Mouse (Mus musculus) midbrain, embryonic 15.5 days (tissue): ENCODE data around the gene Txlna. TPM values are rescaled to one million over a fixed set of nuclear protein-coding genes. Genes with fewer than 3 reads are reported as not detected.

ENCODE experiments used
- ATAC-seq: fragments of 200-750 bp; cut with Nextera tagmentation; replicated peaks from 2 replicates; pipeline ENCODE4 v1.8.0; 2017; ENCODE audit warnings: moderate TSS enrichment
- H3K27ac ChIP-seq: fragments of 300-500 bp; sonication (generic); 2 replicates; pipeline ENCODE4 v1.5.1; 2015; ENCODE audit warnings: mild to moderate bottlenecking, inconsistent platforms
- H3K27me3 ChIP-seq: fragments of 300-500 bp; sonication (generic); replicated peaks from 2 replicates; pipeline ENCODE4 v1.6.1; 2015; ENCODE audit warnings: inconsistent platforms
- H3K36me3 ChIP-seq: fragments of 300-500 bp; sonication (generic); replicated peaks from 2 replicates; pipeline ENCODE4 v1.6.1; 2015; ENCODE audit warnings: inconsistent platforms
- H3K4me1 ChIP-seq: fragments of 300-500 bp; sonication (generic); 2 replicates; pipeline ENCODE4 v1.6.1; 2015; ENCODE audit warnings: inconsistent platforms
- H3K4me2 ChIP-seq: fragments of 300-500 bp; sonication (generic); 2 replicates; pipeline ENCODE4 v1.6.1; 2015; ENCODE audit warnings: inconsistent platforms, mild to moderate bottlenecking, moderate library complexity
- H3K4me3 ChIP-seq: fragments of 300-500 bp; sonication (generic); 2 replicates; pipeline ENCODE4 v1.5.1; 2015; ENCODE audit warnings: mild to moderate bottlenecking, inconsistent platforms
- H3K9ac ChIP-seq: fragments of 300-500 bp; sonication (generic); 2 replicates; pipeline ENCODE4 v1.6.1; 2015; ENCODE audit warnings: mild to moderate bottlenecking, inconsistent platforms
- H3K9me3 ChIP-seq: fragments of 300-500 bp; sonication (generic); 2 replicates; pipeline ENCODE4 v1.6.1; 2016; ENCODE audit warnings: inconsistent platforms
- WGBS: fragments of 180-500 bp; shearing (Covaris S2); methylation state at CpG from one replicate; pipeline ENCODE4 v1.1.7; 2015; ENCODE audit warnings: mixed read lengths; 5-methylcytosine and 5-hydroxymethylcytosine counted together
- polyA plus RNA-seq: library from polyadenylated mRNA; unstranded; fragments of >200 nt; fragmentation: Nextera tagmentation; extraction: Ambion mirVana; gene quantifications from 2 replicates; pipeline ENCODE4 v1.2.1, GENCODE M21; 2015

Gene Txlna
- polyA plus RNA-seq, 1 experiment from 2014 or later = 52.7 TPM

GRCm38 (mm10) chr4:129622803-129623535 is 17.9 kb downstream of the Txlna start:
- Histone ChIP-seq H3K9ac (peak overlapping the region; percentile 70), H3K9me3 (no peaks in the 10 kb centered on the region), H3K27me3 (no peaks in the 10 kb centered on the region), H3K4me3 (peak overlapping the region; percentile 54), H3K4me1 (peaks cover 58% of the 10 kb centered on the region), H3K4me2 (peak overlapping the region; percentile 82), H3K27ac (peak overlapping the region; percentile 91), H3K36me3 (peaks cover 15% of the 10 kb centered on the region)
- no peak for ATAC-seq
- 24% methylated on average over 8 of the region's 8 CpGs for WGBS

DNA sequence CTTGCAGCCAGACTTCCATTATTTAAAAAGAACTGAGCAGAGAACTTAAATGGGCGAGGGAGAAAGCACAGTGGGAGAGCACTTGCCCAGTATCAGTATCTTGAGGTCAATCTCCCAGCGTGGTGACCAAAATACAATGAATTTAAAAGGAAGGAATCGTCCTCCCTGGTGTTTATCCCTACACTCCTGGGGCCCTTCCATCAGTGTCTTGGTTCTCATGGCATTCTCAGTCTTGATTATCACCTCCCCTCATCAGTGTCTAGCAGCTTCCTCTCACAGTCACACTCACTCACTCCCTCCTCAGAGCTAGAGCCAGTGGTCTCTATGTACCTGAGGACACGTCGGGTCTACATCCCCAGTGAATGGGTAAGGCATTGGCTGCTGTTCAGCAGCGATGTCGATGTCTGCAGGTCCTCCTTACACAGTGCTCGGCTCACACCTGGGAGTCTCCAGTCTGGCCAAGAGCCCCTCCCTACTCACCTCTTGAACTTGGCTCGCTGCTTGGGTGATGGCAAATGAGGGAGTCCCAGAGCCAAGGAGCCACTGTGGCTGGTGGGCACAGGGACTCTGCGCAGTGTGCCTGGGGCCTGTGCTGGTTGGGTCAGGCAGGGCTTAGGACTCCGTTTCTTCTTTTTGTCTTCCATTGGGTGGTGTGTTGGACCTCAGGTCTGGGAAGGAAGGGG is 18.6 kb downstream of the Txlna start:
- Histone ChIP-seq H3K27ac (peak overlapping the region; percentile 91), H3K9ac (peak overlapping the region; percentile 70), H3K4me2 (peak overlapping the region; percentile 82), H3K4me1 (peaks cover 62% of the 10 kb centered on the region), H3K4me3 (peak overlapping the region; percentile 54), H3K36me3 (peaks cover 8% of the 10 kb centered on the region), H3K27me3 (no peaks in the 10 kb centered on the region), H3K9me3 (no peaks in the 10 kb centered on the region)
- ATAC-seq = no peak
- WGBS = 73% methylated on average over 11 of the region's 11 CpGs

GRCm38 (mm10) chr4:129621283-129621841 is 19.5 kb downstream of the Txlna start:
- ATAC-seq = no peak
- H3K4me1 ChIP-seq = peaks cover 62% of the 10 kb centered on the region
- no peaks in the 10 kb centered on the region for H3K9me3 ChIP-seq
- H3K27me3 ChIP-seq = no peaks in the 10 kb centered on the region
- 84% methylated on average over 8 of the region's 8 CpGs for WGBS
- H3K9ac ChIP-seq = no peak overlapping the region
- 0 out of 2 replicates have a peak overlapping the region, but pooled peaks have one; percentile 0 for H3K4me2 ChIP-seq
- no peak overlapping the region for H3K27ac ChIP-seq
- no peaks in the 10 kb centered on the region for H3K36me3 ChIP-seq
- H3K4me3 ChIP-seq = no peak overlapping the region

DNA sequence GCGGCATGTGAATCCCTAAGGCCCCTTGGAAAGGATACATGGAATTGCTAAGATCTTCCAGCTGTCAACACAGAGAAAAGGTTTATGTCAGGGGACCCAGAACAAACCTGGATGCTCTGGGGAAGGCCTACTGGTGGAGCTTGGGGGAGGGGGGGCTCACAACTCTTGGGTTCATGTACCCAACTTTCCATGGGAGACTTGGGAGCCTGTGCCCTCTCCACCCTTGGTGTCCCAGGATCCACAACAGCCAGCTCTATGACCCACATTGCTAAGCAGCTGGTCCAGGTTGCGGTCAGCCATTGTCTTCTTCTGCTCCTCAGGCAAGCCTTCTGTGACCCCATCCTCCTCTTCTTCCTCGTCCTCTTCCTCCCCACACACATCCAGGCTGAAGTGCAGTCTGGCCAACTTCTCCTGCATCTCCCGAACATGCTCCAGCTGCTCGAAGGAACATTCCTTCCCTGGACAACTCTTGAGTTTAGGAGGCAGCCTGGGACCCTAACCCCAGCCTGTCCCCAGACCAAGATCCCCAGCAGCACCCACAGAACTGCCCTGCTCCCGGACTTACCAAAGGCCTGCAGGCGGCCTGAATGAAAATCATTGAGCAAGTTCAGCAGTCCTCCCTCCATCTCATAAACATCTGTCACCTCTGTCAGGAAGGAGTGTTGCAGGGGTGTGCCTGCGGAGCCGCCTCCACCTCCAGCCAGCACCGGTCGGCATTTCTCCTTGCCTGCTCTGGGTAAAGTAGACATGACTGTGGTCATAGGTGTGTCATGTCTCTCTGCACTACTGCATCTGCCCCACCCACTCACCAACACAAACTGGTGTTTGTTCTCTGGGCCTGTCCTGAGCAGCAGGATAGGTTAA is 20.2 kb downstream of the Txlna start:
- Histone ChIP-seq H3K9ac (no peak overlapping the region), H3K4me2 (0 out of 2 replicates have a peak overlapping the region, but pooled peaks have one; percentile 0)

DNA sequence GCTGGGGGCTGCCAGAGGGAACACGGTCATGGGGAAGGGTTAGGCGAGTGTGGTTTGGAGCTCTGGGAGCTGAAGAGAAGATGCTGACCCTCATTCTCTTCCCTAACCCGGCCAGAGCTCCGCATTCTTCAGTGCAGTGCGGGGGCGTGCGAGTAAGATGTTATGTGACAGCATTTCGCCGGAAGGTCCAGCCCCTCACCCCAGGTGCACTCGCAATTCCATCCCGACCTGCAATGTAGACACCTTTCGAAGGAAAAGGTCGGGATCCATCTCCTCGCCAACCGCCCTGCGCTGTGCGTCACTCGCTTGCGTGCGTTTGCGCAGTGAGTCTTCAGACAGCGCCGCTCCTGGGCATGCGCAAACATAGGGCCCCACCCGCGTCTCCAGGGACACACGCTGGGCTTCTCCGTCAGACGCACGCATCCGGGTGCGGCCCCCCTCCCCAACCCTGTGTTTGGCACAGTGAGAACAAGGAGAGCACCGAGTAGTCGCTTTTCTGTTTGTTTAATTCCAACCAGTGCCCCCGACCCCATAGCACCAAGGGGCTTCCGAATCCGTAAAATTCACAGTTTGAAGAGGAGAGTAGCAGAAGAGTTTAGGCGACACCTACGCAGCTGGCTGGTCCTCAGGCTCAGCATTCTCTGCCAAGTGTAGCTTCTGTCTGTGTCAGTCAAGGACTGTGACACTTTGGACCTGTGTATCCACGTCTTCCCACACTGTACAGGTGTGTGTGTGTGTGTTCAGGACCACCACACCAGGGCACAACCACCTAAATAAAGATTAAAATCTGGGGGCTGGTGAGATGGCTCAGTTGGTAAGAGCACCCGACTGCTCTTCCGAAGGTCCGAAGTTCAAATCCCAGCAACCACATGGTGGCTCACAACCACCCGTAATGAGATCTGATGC is 21.8 kb downstream of the Txlna start, which contains the start of gene Iqcc:
Gene Iqcc (minus strand): TSS at position 314 of the 906 bp plus-strand sequence.
- peak within 1 kb of the TSS; percentile 92 for H3K27ac ChIP-seq
- no peaks in the 10 kb centered on the region for H3K9me3 ChIP-seq
- 4% methylated on average over 44 of the region's 44 CpGs for WGBS
- peak; percentile 89 for ATAC-seq
- H3K4me2 ChIP-seq = peak within 1 kb of the TSS; percentile 77
- H3K4me1 ChIP-seq = peaks cover 41% of the 10 kb centered on the region
- H3K27me3 ChIP-seq = no peaks in the 10 kb centered on the region
- peak within 1 kb of the TSS; percentile 73 for H3K9ac ChIP-seq
- peak within 1 kb of the TSS; percentile 55 for H3K4me3 ChIP-seq
- no peaks in the 10 kb centered on the region for H3K36me3 ChIP-seq

More for the DNA sequence above, 20.2 kb downstream of the Txlna start:
- WGBS = 91% methylated on average over 11 of the region's 11 CpGs
- Histone ChIP-seq H3K27me3 (no peaks in the 10 kb centered on the region), H3K27ac (no peak overlapping the region; the same call in 1 of the 2 replicates), H3K9me3 (no peaks in the 10 kb centered on the region), H3K36me3 (no peaks in the 10 kb centered on the region), H3K4me1 (peaks cover 56% of the 10 kb centered on the region), H3K4me3 (no peak overlapping the region)
- ATAC-seq = no peak

GRCm38 (mm10) chr4:129618031-129618430 is 22.8 kb downstream of the Txlna start:
- H3K9ac ChIP-seq = peak overlapping the region; percentile 73; the same call in 1 of the 2 replicates
- peaks cover 39% of the 10 kb centered on the region for H3K4me1 ChIP-seq
- H3K27ac ChIP-seq = peak overlapping the region; percentile 92; the same call in 1 of the 2 replicates
- no peaks in the 10 kb centered on the region for H3K27me3 ChIP-seq
- H3K9me3 ChIP-seq = no peaks in the 10 kb centered on the region
- no peak for ATAC-seq
- H3K4me3 ChIP-seq = peak overlapping the region; percentile 55
- H3K4me2 ChIP-seq = peak overlapping the region; percentile 77
- no peaks in the 10 kb centered on the region for H3K36me3 ChIP-seq
- 94% methylated on average over 5 of the region's 5 CpGs for WGBS

DNA sequence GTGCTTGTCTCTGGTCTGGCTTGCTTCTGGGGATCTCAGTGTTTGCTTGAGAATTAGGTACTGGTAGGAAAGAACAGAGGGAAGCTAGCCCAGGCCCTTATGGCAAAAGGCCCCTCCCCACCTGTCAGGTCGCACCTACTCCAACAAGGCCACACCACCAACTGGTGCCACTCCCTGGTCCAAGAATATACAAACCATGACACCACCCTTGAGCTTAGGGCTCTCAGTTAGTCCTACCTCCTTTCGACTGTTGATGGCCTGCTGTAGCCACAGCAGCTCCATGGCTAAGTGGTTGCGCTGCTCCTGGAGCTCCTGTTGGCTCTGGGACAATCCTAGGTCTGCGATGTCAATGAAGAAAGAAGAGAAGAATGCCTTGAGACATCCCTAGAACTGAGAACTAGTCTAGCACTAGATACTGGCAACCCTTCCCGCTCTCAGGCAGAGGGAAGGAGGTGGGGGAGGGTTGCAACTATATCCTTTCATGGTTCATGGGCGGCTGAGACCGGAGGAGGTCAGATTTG is 23.7 kb downstream of the Txlna start:
- H3K27ac ChIP-seq = no peak overlapping the region
- H3K4me3 ChIP-seq = no peak overlapping the region
- no peak overlapping the region for H3K9ac ChIP-seq
- peaks cover 31% of the 10 kb centered on the region for H3K4me1 ChIP-seq
- no peaks in the 10 kb centered on the region for H3K36me3 ChIP-seq
- no peak for ATAC-seq
- no peaks in the 10 kb centered on the region for H3K9me3 ChIP-seq
- no peaks in the 10 kb centered on the region for H3K27me3 ChIP-seq
- H3K4me2 ChIP-seq = no peak overlapping the region
- 95% methylated on average over 7 of the region's 7 CpGs for WGBS

GRCm38 (mm10) chr4:129616631-129617030 is 24.2 kb downstream of the Txlna start:
- ATAC-seq = no peak
- 93% methylated on average over 3 of the region's 3 CpGs for WGBS

DNA sequence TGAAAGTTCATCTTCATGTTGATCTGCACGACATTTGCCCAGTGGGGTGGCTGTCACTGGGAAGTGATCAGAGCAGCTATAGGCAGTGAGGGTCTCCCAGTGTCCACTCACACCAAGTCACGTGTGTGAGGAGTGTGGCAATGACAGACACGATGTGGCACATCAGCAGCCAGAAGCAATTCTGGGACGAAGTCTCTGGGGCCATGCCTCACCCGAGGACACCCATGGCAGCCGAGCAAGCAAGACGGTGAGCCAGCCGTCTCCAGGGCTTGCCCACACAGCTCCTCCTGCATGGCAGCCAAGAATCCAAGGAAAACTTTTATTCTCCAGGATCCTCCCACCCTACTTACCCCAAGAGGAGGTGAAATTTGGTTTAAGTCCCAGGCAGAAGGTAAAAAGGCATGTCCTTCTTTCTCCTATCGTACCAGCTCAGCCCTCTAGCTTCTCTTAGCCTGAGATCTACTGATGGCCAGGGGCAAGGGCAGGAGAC is 25.0 kb downstream of the Txlna start:
- no peaks in the 10 kb centered on the region for H3K27me3 ChIP-seq
- 91% methylated on average over 9 of the region's 9 CpGs for WGBS

More at GRCm38 (mm10) chr4:129616631-129617030, 24.2 kb downstream of the Txlna start:
- Histone ChIP-seq H3K27ac (no peak overlapping the region), H3K9me3 (no peaks in the 10 kb centered on the region), H3K36me3 (no peaks in the 10 kb centered on the region), H3K4me3 (no peak overlapping the region), H3K4me2 (no peak overlapping the region), H3K4me1 (peaks cover 25% of the 10 kb centered on the region), H3K9ac (no peak overlapping the region), H3K27me3 (no peaks in the 10 kb centered on the region)

DNA sequence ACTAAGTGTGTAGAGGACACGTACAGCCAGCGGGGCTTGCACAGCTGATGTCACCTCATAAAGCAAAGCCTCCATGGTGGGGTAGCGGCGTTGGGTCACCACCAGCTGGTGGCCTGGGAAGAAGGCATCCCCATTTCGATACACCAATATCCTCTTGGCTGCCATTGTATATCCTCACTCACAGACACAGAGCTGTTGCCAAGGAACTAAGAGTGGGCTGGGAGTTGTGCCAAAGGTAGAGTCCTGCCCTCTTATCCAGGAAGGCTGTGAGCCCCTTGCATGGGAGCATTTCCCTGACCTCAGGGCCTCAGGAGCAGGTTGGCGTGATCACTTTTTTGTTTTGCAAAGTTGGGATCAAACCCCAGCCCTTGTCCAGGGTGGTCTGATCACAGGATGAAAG is 26.8 kb downstream of the Txlna start, which contains the start of gene Dcdc2b:
Gene Dcdc2b (minus strand): TSS at position 165 of the 400 bp plus-strand sequence.
- ATAC-seq = no peak
- no peak within 1 kb of the TSS for H3K4me2 ChIP-seq
- 78% methylated on average over 6 of the region's 6 CpGs for WGBS
- H3K27me3 ChIP-seq = no peaks in the 10 kb centered on the region
- no peak within 1 kb of the TSS for H3K27ac ChIP-seq
- H3K9ac ChIP-seq = no peak within 1 kb of the TSS
- no peaks in the 10 kb centered on the region for H3K36me3 ChIP-seq
- no peak within 1 kb of the TSS for H3K4me3 ChIP-seq
- H3K9me3 ChIP-seq = no peaks in the 10 kb centered on the region
- H3K4me1 ChIP-seq = peaks cover 9% of the 10 kb centered on the region

More for the DNA sequence above, 25.0 kb downstream of the Txlna start:
- Histone ChIP-seq H3K4me2 (no peak overlapping the region), H3K27ac (no peak overlapping the region), H3K36me3 (no peaks in the 10 kb centered on the region), H3K4me3 (no peak overlapping the region), H3K4me1 (peaks cover 17% of the 10 kb centered on the region), H3K9me3 (no peaks in the 10 kb centered on the region), H3K9ac (no peak overlapping the region)
- no peak for ATAC-seq
